Mouse (Mus musculus) left cerebral cortex, adult 8-10 months (tissue): ENCODE results near the gene Tfap2d. TPM values are rescaled to one million over a fixed set of nuclear protein-coding genes. Genes with fewer than 3 reads are reported as not detected.

ENCODE experiments used
- DNase-seq, 2 experiments: peaks; one replicate each; pipeline ENCODE4 v3.0.0; 2022; ENCODE audit warnings: low spot score in 2 of 2
- total RNA-seq, 4 experiments: library from RNA; stranded (reverse); gene quantifications; 2 replicates each; pipeline ENCODE4 v1.2.4; 2022

Tfap2d gene
- total RNA-seq, 4 experiments from 2014 or later = 1.2 to 2.3 (median 2.3) TPM

DNA sequence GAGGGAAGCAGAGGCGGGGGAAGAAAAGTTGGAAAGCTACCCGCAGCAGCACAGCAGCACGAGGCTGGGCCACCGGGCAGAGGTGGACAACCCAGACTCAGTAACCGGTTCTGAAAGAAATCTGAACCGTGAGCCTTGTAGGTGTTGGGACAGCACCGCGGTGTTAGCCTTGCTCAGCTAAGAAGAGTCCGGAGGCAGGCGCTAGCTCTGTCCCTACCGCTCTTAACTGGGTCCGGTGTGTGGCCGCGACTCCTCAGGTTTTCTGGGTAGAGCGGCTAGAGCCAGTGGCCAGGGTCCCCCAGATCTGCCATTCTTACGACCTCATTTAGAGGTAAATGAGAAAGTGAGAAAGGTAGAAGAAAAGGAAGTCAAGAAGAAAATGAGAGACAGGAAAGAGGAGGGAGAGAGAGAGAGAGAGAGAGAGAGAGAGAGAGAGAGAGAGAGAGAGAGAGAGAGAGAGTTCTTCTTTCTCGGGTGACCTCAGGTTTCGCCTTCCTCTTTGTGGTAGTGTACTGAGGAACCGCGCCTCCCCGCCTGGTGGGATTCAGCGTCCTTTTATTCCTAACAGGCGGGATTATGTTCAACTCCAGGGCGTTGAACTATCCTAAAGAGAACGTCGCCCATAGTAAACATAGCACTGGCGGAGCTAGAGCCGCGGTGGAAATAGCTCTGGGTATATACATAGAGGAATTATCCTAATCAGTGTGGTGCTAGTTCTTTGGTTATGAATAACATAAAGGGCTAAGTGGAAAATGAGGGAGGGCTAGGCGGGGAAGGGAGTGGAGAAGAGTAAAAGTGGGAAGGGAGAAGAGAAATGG lies 107.6 kb downstream of the Tfap2d start:
- no peak for DNase-seq

DNA sequence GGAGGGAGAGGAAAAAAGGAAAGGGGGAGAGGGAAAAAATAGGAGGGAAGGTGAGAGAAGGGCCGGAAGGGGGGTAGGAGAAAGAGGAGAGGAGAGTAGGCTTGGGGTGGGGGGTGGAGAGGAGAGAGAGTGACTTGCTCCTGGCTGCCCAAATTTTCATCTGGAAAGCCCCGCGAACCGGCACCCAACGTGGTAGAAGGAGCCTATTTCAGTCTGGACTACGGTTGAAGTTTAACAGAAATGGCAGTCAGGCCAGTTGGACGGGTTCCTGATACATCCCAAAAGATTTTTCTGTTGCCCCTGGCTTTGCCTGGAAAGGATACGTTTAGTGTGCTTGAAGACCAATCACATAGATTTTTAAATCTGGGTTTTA lies 108.2 kb downstream of the Tfap2d start:
- no peak for DNase-seq

DNA sequence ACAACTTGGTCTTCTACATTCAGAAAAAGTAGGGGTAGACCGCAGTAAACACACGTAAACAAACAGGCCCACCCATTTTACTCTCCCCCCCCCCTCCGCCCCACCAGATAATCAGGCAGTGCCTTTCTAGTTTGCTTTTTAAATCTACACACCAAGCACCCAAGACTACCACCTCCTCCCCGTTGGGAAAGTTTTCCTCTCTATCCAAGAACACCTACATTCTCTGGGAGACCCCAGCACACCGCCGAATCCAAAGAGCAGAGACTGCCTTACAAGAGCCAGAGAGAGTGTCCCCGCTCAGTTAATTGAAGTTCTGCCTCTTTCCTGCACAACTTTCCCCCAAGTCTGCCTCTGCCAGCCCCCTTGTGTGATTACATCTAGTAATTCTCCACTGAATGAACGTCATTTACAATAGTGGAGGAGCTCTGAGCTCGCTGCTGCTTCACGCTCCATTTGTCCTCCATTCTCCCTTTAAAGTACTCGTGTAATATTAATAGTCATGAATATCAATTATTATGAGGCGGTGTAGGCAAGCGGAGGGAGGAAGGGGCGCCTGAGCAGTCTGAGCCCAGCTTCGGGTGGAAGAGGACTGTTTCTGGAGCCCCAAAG lies 108.8 kb downstream of the Tfap2d start:
- DNase-seq = no peak

DNA sequence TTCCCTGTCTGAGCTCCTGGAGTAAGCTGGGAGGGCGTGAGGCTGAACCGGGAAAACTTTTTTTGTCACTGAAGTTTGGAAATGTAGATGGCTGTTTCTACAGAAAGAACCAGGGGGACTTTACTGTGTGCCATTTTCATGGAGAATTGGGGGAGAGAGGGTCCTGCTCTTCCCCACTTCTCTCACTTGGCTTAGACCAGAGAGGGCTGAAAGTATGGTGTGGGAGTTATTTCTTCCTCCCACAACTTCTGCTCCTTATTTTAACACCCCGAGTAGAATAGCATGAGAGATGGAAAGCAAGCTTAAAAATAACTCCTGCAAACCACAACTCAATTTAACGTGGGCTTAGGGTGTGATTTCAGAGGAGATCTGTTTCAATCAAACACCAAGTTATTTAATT lies 109.9 kb downstream of the Tfap2d start:
- DNase-seq = no peak

DNA sequence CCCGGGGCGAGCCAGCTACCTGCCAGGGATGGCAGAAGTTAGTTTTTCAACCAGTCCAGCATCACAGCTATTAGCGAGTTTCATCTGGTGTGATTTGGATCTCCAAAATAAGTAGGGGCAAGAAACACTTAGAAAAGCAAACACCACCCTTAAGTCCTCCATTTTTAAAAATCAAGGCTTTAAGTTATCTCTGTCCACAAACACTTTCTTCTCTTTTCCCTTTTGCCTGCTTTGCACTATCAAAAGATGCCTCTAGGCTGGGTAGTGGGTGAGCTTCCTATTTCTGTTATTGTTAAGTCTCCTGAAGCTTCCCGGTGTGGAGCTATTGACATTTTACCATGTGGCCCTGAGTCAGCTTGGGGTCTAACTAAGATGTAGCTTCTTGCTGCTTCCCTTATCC lies 110.3 kb downstream of the Tfap2d start:
- DNase-seq = no peak

DNA sequence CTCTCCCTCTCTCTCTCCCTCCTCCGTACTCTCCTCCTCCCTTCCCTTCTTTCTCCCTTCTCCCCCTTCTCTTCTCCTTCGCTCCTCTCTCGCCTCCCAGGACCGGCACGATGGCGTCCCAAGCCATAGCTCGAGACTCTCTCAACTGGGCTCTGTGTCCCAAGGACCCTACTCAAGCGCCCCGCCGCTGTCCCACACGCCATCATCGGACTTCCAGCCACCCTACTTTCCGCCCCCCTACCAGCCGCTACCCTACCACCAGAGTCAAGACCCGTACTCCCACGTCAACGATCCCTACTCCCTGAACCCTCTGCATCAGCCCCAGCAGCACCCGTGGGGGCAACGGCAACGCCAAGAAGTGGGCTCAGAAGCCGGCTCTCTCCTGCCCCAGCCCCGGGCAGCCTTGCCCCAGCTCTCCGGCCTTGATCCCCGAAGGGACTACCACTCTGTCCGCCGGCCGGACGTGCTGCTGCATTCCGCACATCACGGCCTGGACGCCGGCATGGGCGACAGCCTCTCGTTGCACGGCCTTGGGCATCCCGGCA lies 111.1 kb downstream of the Tfap2d start:
- no peak for DNase-seq

Other genes starting within 250 kb of the Tfap2d start
- 1 to 10 TPM in 3 of 4 experiments, under 1 TPM in 1; 0.72 to 2.2 (median 1.6) TPM for gene Tfap2b, start 105.9 kb downstream of the Tfap2d start, total RNA-seq